Mouse (Mus musculus) CD4-positive helper T cell, adult 2 months (primary cell): ENCODE results near the gene Prkcd.

Experiments
- DNase-seq: peaks from one replicate; pipeline ENCODE4 v3.0.0-alpha.2; 2012; ENCODE audit warnings: low read depth, missing footprints, low spot score

Prkcd gene

GRCm38 (mm10) chr14:30635219-30635910 is 9.4 kb upstream of the Prkcd start:
- DNase-seq: no peak

GRCm38 (mm10) chr14:30634418-30634817 is 8.4 kb upstream of the Prkcd start:
- DNase-seq: no peak

- DNase-seq: no peak
Observed at GRCm38 (mm10) chr14:30633708-30634107, 7.7 kb upstream of the Prkcd start.

- DNase-seq: no peak
Observed at GRCm38 (mm10) chr14:30631834-30632233, 5.8 kb upstream of the Prkcd start.

- no peak for DNase-seq
Observed at GRCm38 (mm10) chr14:30630811-30631576, 5.0 kb upstream of the Prkcd start.

GRCm38 (mm10) chr14:30629839-30630238 is 3.8 kb upstream of the Prkcd start:
- DNase-seq: no peak

GRCm38 (mm10) chr14:30628235-30628634 is 2.2 kb upstream of the Prkcd start:
- no peak for DNase-seq

- peak; percentile 20 for DNase-seq
Observed at GRCm38 (mm10) chr14:30626756-30627742, 1.0 kb upstream of the Prkcd start.

- peak; percentile 55 for DNase-seq
Observed at GRCm38 (mm10) chr14:30625131-30625807, 741 bp downstream of the Prkcd start.

GRCm38 (mm10) chr14:30624277-30624721 is 1.7 kb downstream of the Prkcd start:
- peak; percentile 39 for DNase-seq

GRCm38 (mm10) chr14:30622556-30622955 is 3.5 kb downstream of the Prkcd start:
- DNase-seq: no peak

GRCm38 (mm10) chr14:30622130-30622529 is 3.9 kb downstream of the Prkcd start:
- no peak for DNase-seq

GRCm38 (mm10) chr14:30619982-30620578 is 5.9 kb downstream of the Prkcd start:
- no peak for DNase-seq

GRCm38 (mm10) chr14:30618746-30619275 is 7.2 kb downstream of the Prkcd start:
- no peak for DNase-seq

- no peak for DNase-seq
Observed at GRCm38 (mm10) chr14:30616751-30617150, 9.3 kb downstream of the Prkcd start.

GRCm38 (mm10) chr14:30612962-30613715 is 12.9 kb downstream of the Prkcd start:
- DNase-seq: no peak

- DNase-seq: peak; percentile 56
Observed at GRCm38 (mm10) chr14:30612523-30612922, 13.5 kb downstream of the Prkcd start.

GRCm38 (mm10) chr14:30610940-30611339 is 15.1 kb downstream of the Prkcd start:
- no peak for DNase-seq

- no peak for DNase-seq
Observed at GRCm38 (mm10) chr14:30610304-30610703, 15.7 kb downstream of the Prkcd start.

- no peak for DNase-seq
Observed at GRCm38 (mm10) chr14:30609499-30609898, 16.5 kb downstream of the Prkcd start.
